11 mouse cellular contexts compared by ENCODE assay signal in genomic region chr15:31337192-31337741, GRCm38 (mm10). TPM values are rescaled to one million over a fixed set of nuclear protein-coding genes. Genes with fewer than 3 reads are reported as not detected.
A peak's percentile ranks its signal among the peaks of the same experiment; 100 is the strongest.
DNase-seq lines count a peak whose midpoint lies in the region; TF ChIP-seq lines count a peak whose summit lies in the region.
"Had no signal": no experiment of that assay in that cellular context is flagged by ENCODE, and none has a peak within 500 bp of the region (broad histone marks: within the 10 kb centered on the region; RNA-seq: fewer than 3 reads in every experiment).

No protein-coding gene starts in this region.

- no peaks in the 10 kb centered on the region for H3K36me3 ChIP-seq in heart, adult 2 months (ENCODE audit: control insufficient read depth, insufficient read depth, low read length)
- H3K36me3 ChIP-seq: liver, embryonic 15.5 days had no signal

- H3K4me1 ChIP-seq in heart, adult 2 months (ENCODE audit: control insufficient read depth, insufficient read depth, low read length): peaks cover 17% of the 10 kb centered on the region

- TF ChIP-seq EP300 in heart, adult 2 months (IDR thresholded peaks at IDR 0.05; ENCODE audit: insufficient read depth, low read depth, low read length): peak; percentile 59; the same call in 1 of the 2 replicates

- intact Hi-C loops in heart, adult 2 months (cut with DNase I): no loop called here
- intact Hi-C loops in heart, postnatal 25 days (cut with DNase I): no loop called here
- intact Hi-C loops in left cerebral cortex, adult 2 months (cut with DNase I): loop anchor here (1.0 to 2.0 kb wide), 2 partner anchors 56 to 91 kb away; no protein-coding TSS in a partner anchor

- no peak overlapping the region for H3K4me3 ChIP-seq in heart, adult 2 months
- H3K4me3 ChIP-seq in left cerebral cortex, adult 2 months: no peak overlapping the region
- H3K4me3 ChIP-seq: liver, embryonic 15.5 days had no signal

- H3K27me3 ChIP-seq in heart, adult 2 months (ENCODE audit: control insufficient read depth, insufficient read depth, low read length): no peaks in the 10 kb centered on the region
- H3K27me3 ChIP-seq: liver, embryonic 15.5 days had no signal

- no peak for TF ChIP-seq POLR2A in heart, adult 2 months (IDR thresholded peaks at IDR 0.05; ENCODE audit: insufficient read depth, low read depth, low read length)

- H3K79me2 ChIP-seq in heart, adult 2 months (replicated peaks; ENCODE audit: control insufficient read depth, insufficient read depth, low read length): peaks cover 4% of the 10 kb centered on the region; the same call in 1 of the 2 replicates

- WGBS in heart, adult 2 months: 62% methylated on average over 14 of the region's 14 CpGs

- no peak for TF ChIP-seq CTCF in heart, adult 2 months (IDR thresholded peaks at IDR 0.05)
- TF ChIP-seq CTCF in left cerebral cortex, adult 2 months (IDR thresholded peaks at IDR 0.05): no peak

- peak in 1 of 2 experiments; percentile 61 for DNase-seq in heart, adult 2 months
- no peak for DNase-seq in heart, postnatal 25 days (ENCODE audit: low spot score)
- peak; percentile 57 to 72 for DNase-seq in frontal cortex, postnatal 25 days (ENCODE audit: low spot score in 2 of 2)
- peak; percentile 82 to 86 for DNase-seq in left cerebral cortex, adult 2 months (ENCODE audit: extremely low spot score in 1 of 2, low spot score in 2 of 2)
- peak; percentile 42 for DNase-seq in right cerebral cortex, postnatal 4 days
- no peak for DNase-seq in kidney, postnatal 25 days
- no peak for DNase-seq in urinary bladder, postnatal 36 days (ENCODE audit: low spot score in 2 of 2)
- DNase-seq in urinary bladder, adult 18-20 months (ENCODE audit: low spot score in 2 of 2): no peak
- DNase-seq: cerebellum, adult 18-20 months; thymus, adult 2 months had no signal

- H3K27ac ChIP-seq in heart, adult 2 months: peak overlapping the region; percentile 59
- peak overlapping the region; percentile 88 for H3K27ac ChIP-seq in left cerebral cortex, adult 2 months
- H3K27ac ChIP-seq: liver, embryonic 15.5 days had no signal

- no peak overlapping the region for H3K9ac ChIP-seq in heart, adult 2 months (ENCODE audit: low read depth, low read length)
- H3K9ac ChIP-seq: liver, embryonic 15.5 days had no signal

RNA-seq across cellular contexts. Expression of gene Ankrd33b, which starts 30.3 kb away (rescaled TPM):
- 10 to 100 TPM; 28.6 to 32.8 TPM for total RNA-seq in heart, adult 2 months (2021)
- 7.8 and 16.5 TPM in 2 replicates for polyA plus RNA-seq in heart, adult 2 months (2012; rRNA removed)
- total RNA-seq in heart, postnatal 25 days (2021): 10 to 100 TPM; 22.6 to 23.2 TPM
- 10 to 100 TPM; 79.6 to 93.7 TPM for total RNA-seq in left cerebral cortex, adult 2 months (2021)

Comparison
In these comparisons a context has a peak if more than half of its experiments do, and no peak if none do; other contexts are left out.
1. DNase-seq: peak in frontal cortex, postnatal 25 days (2 of 2), left cerebral cortex, adult 2 months (2 of 2) and right cerebral cortex, postnatal 4 days (single experiment); none in heart, postnatal 25 days (single experiment), kidney, postnatal 25 days (0 of 2), urinary bladder, postnatal 36 days (0 of 2) and urinary bladder, adult 18-20 months (0 of 2).